Mouse (Mus musculus): ENCODE data around the gene Smcr8. TPM values are rescaled to one million over a fixed set of nuclear protein-coding genes. Genes with fewer than 3 reads are reported as not detected.
A peak's percentile ranks its signal among the peaks of the same experiment; 100 is the strongest.

Gene Smcr8
- polyA plus RNA-seq, 1 experiment from 2014 or later: 3.6 TPM

GRCm38 (mm10) chr11:60823771-60824170 lies 46.4 kb downstream of the Smcr8 start:
- Histone ChIP-seq H3K27me3 (ENCODE audit: control insufficient read depth, insufficient read depth, low read depth, low read length) (no peaks in the 10 kb centered on the region), H3K4me2 (ENCODE audit: low read depth, low read length) (no peak overlapping the region), H3K9ac (ENCODE audit: low read depth, low read length) (no peak overlapping the region), H3K4me3 (ENCODE audit: low read depth, low read length) (no peak overlapping the region), H3K4me1 (ENCODE audit: control insufficient read depth, low read depth, low read length) (no peaks in the 10 kb centered on the region), H3K9me3 (replicated peaks; ENCODE audit: control insufficient read depth, low read length) (no peaks in the 10 kb centered on the region), H3K27ac (ENCODE audit: low read length) (no peak overlapping the region), H3K36me3 (ENCODE audit: control insufficient read depth, insufficient read depth) (no peaks in the 10 kb centered on the region)
- ATAC-seq (ENCODE audit: low read depth): no peak
- WGBS (ENCODE audit: insufficient replicate concordance): 25% methylated on average over 2 of the region's 2 CpGs

GRCm38 (mm10) chr11:60825191-60825590 lies 47.9 kb downstream of the Smcr8 start:
- H3K4me1 ChIP-seq (ENCODE audit: control insufficient read depth, low read depth, low read length): no peaks in the 10 kb centered on the region
- no peaks in the 10 kb centered on the region for H3K27me3 ChIP-seq (ENCODE audit: control insufficient read depth, insufficient read depth, low read depth, low read length)
- peak; percentile 88 for ATAC-seq (ENCODE audit: low read depth)
- H3K27ac ChIP-seq (ENCODE audit: low read length): 0 out of 2 replicates have a peak overlapping the region, but pooled peaks have one; percentile 31
- H3K4me3 ChIP-seq (ENCODE audit: low read depth, low read length): no peak overlapping the region
- 60% methylated on average over 3 of the region's 3 CpGs for WGBS (ENCODE audit: insufficient replicate concordance)
- H3K9ac ChIP-seq (ENCODE audit: low read depth, low read length): no peak overlapping the region
- no peaks in the 10 kb centered on the region for H3K9me3 ChIP-seq (replicated peaks; ENCODE audit: control insufficient read depth, low read length)
- no peaks in the 10 kb centered on the region for H3K36me3 ChIP-seq (ENCODE audit: control insufficient read depth, insufficient read depth)
- H3K4me2 ChIP-seq (ENCODE audit: low read depth, low read length): no peak overlapping the region

- WGBS (ENCODE audit: insufficient replicate concordance): 24% methylated on average over 1 of the region's 1 CpGs
- Histone ChIP-seq H3K36me3 (ENCODE audit: control insufficient read depth, insufficient read depth) (no peaks in the 10 kb centered on the region), H3K27ac (ENCODE audit: low read length) (no peak overlapping the region), H3K4me1 (ENCODE audit: control insufficient read depth, low read depth, low read length) (peaks cover 5% of the 10 kb centered on the region), H3K4me2 (ENCODE audit: low read depth, low read length) (no peak overlapping the region), H3K9ac (ENCODE audit: low read depth, low read length) (no peak overlapping the region), H3K27me3 (ENCODE audit: control insufficient read depth, insufficient read depth, low read depth, low read length) (no peaks in the 10 kb centered on the region), H3K4me3 (ENCODE audit: low read depth, low read length) (no peak overlapping the region), H3K9me3 (replicated peaks; ENCODE audit: control insufficient read depth, low read length) (no peaks in the 10 kb centered on the region)
- ATAC-seq (ENCODE audit: low read depth): no peak
Measured at GRCm38 (mm10) chr11:60826700-60827099, 49.4 kb downstream of the Smcr8 start.

- Histone ChIP-seq H3K36me3 (ENCODE audit: control insufficient read depth, insufficient read depth) (no peaks in the 10 kb centered on the region), H3K4me2 (ENCODE audit: low read depth, low read length) (no peak overlapping the region), H3K9me3 (replicated peaks; ENCODE audit: control insufficient read depth, low read length) (no peaks in the 10 kb centered on the region), H3K9ac (ENCODE audit: low read depth, low read length) (no peak overlapping the region), H3K27me3 (ENCODE audit: control insufficient read depth, insufficient read depth, low read depth, low read length) (no peaks in the 10 kb centered on the region), H3K4me3 (ENCODE audit: low read depth, low read length) (no peak overlapping the region), H3K4me1 (ENCODE audit: control insufficient read depth, low read depth, low read length) (peaks cover 5% of the 10 kb centered on the region), H3K27ac (ENCODE audit: low read length) (no peak overlapping the region)
- 55% methylated on average over 4 of the region's 4 CpGs for WGBS (ENCODE audit: insufficient replicate concordance)
- no peak for ATAC-seq (ENCODE audit: low read depth)
Measured at GRCm38 (mm10) chr11:60827241-60827945, 50.1 kb downstream of the Smcr8 start.

GRCm38 (mm10) chr11:60828903-60829302 lies 51.6 kb downstream of the Smcr8 start:
- Histone ChIP-seq H3K27me3 (ENCODE audit: control insufficient read depth, insufficient read depth, low read depth, low read length) (no peaks in the 10 kb centered on the region), H3K9me3 (replicated peaks; ENCODE audit: control insufficient read depth, low read length) (no peaks in the 10 kb centered on the region), H3K36me3 (ENCODE audit: control insufficient read depth, insufficient read depth) (no peaks in the 10 kb centered on the region), H3K4me3 (ENCODE audit: low read depth, low read length) (no peak overlapping the region), H3K4me1 (ENCODE audit: control insufficient read depth, low read depth, low read length) (peaks cover 5% of the 10 kb centered on the region), H3K27ac (ENCODE audit: low read length) (no peak overlapping the region), H3K9ac (ENCODE audit: low read depth, low read length) (no peak overlapping the region), H3K4me2 (ENCODE audit: low read depth, low read length) (no peak overlapping the region)
- 16% methylated on average over 2 of the region's 2 CpGs for WGBS (ENCODE audit: insufficient replicate concordance)
- ATAC-seq (ENCODE audit: low read depth): no peak

GRCm38 (mm10) chr11:60830433-60831052 lies 53.2 kb downstream of the Smcr8 start, which contains the start of gene Dhrs7b:
Gene Dhrs7b, plus strand, starts transcription at chr11:60830631.
- H3K9me3 ChIP-seq (replicated peaks; ENCODE audit: control insufficient read depth, low read length): no peaks in the 10 kb centered on the region
- H3K9ac ChIP-seq (ENCODE audit: low read depth, low read length): peak within 1 kb of the TSS; percentile 77
- H3K36me3 ChIP-seq (ENCODE audit: control insufficient read depth, insufficient read depth): no peaks in the 10 kb centered on the region
- under 1% methylated on average over 34 of the region's 34 CpGs for WGBS (ENCODE audit: insufficient replicate concordance)
- peak; percentile 92 for ATAC-seq (ENCODE audit: low read depth)
- peak within 1 kb of the TSS; percentile 71 for H3K4me3 ChIP-seq (ENCODE audit: low read depth, low read length)
- peak within 1 kb of the TSS; percentile 71 for H3K4me2 ChIP-seq (ENCODE audit: low read depth, low read length)
- H3K4me1 ChIP-seq (ENCODE audit: control insufficient read depth, low read depth, low read length): peaks cover 8% of the 10 kb centered on the region
- peak within 1 kb of the TSS; percentile 82 for H3K27ac ChIP-seq (ENCODE audit: low read length)
- no peaks in the 10 kb centered on the region for H3K27me3 ChIP-seq (ENCODE audit: control insufficient read depth, insufficient read depth, low read depth, low read length)

- no peak for ATAC-seq (ENCODE audit: low read depth)
- peaks cover 7% of the 10 kb centered on the region for H3K4me1 ChIP-seq (ENCODE audit: control insufficient read depth, low read depth, low read length)
- no peaks in the 10 kb centered on the region for H3K9me3 ChIP-seq (replicated peaks; ENCODE audit: control insufficient read depth, low read length)
- no peak overlapping the region for H3K4me3 ChIP-seq (ENCODE audit: low read depth, low read length)
- H3K9ac ChIP-seq (ENCODE audit: low read depth, low read length): no peak overlapping the region
- H3K36me3 ChIP-seq (ENCODE audit: control insufficient read depth, insufficient read depth): no peaks in the 10 kb centered on the region
- H3K4me2 ChIP-seq (ENCODE audit: low read depth, low read length): no peak overlapping the region
- H3K27me3 ChIP-seq (ENCODE audit: control insufficient read depth, insufficient read depth, low read depth, low read length): no peaks in the 10 kb centered on the region
- H3K27ac ChIP-seq (ENCODE audit: low read length): no peak overlapping the region
- WGBS (ENCODE audit: insufficient replicate concordance): 77% methylated on average over 6 of the region's 6 CpGs
Measured at GRCm38 (mm10) chr11:60836897-60837296, 59.6 kb downstream of the Smcr8 start.

Small RNAs within 50 kb of the gene (microRNA-seq; reads per million reads assigned to microRNA genes)
- gene Mir5100: 4.2 reads per million, percentile 15 among the genes with 10 or more reads in this experiment

Other genes starting within 250 kb of the Smcr8 start
- gene Alkbh5, start 241.1 kb upstream of the Smcr8 start, polyA plus RNA-seq (2015; fragmentation: Nextera tagmentation; extraction: Ambion mirVana): 15.3 and 15.4 TPM in 2 replicates
- 14.5 and 14.7 TPM in 2 replicates for gene Llgl1, start 77.8 kb upstream of the Smcr8 start, polyA plus RNA-seq (2015; fragmentation: Nextera tagmentation; extraction: Ambion mirVana)
- 28.0 and 29.7 TPM in 2 replicates for gene Flii, start 50.3 kb upstream of the Smcr8 start, polyA plus RNA-seq (2015; fragmentation: Nextera tagmentation; extraction: Ambion mirVana)
- 2.2 and 2.3 TPM in 2 replicates for gene Mief2, start 49.1 kb upstream of the Smcr8 start, polyA plus RNA-seq (2015; fragmentation: Nextera tagmentation; extraction: Ambion mirVana)
- 5.5 and 6.2 TPM in 2 replicates for gene Top3a, start 159 bp upstream of the Smcr8 start, polyA plus RNA-seq (2015; fragmentation: Nextera tagmentation; extraction: Ambion mirVana)
- gene Shmt1, start 34.2 kb downstream of the Smcr8 start, polyA plus RNA-seq (2015; fragmentation: Nextera tagmentation; extraction: Ambion mirVana): 56.9 and 62.6 TPM in 2 replicates
- 18.1 and 21.2 TPM in 2 replicates for gene Dhrs7b, start 53.1 kb downstream of the Smcr8 start, polyA plus RNA-seq (2015; fragmentation: Nextera tagmentation; extraction: Ambion mirVana)
- 23.2 and 23.4 TPM in 2 replicates for gene Tmem11, start 101.7 kb downstream of the Smcr8 start, polyA plus RNA-seq (2015; fragmentation: Nextera tagmentation; extraction: Ambion mirVana)
- gene Natd1, start 137.2 kb downstream of the Smcr8 start, polyA plus RNA-seq (2015; fragmentation: Nextera tagmentation; extraction: Ambion mirVana): 9.9 and 14.3 TPM in 2 replicates
- 121 and 134 TPM in 2 replicates for gene Map2k3, start 154.5 kb downstream of the Smcr8 start, polyA plus RNA-seq (2015; fragmentation: Nextera tagmentation; extraction: Ambion mirVana)
- 0.04 TPM in 1 of 2 replicates, not detected in the other for gene Kcnj12, start 245.0 kb downstream of the Smcr8 start, polyA plus RNA-seq (2015; fragmentation: Nextera tagmentation; extraction: Ambion mirVana)